Mouse (Mus musculus): ENCODE results near the gene Scn3a. TPM values are rescaled to one million over a fixed set of nuclear protein-coding genes. Genes with fewer than 3 reads are reported as not detected.
"Not testable (repeated sequence)": the region's sequence is repeated elsewhere in the genome, so short reads cannot be mapped to it uniquely, and the experiment has no call there.

The Scn3a gene
- polyA plus RNA-seq, 1 experiment from 2014 or later = 3.0 TPM

- Histone ChIP-seq H3K9me3 (peaks cover 2% of the 10 kb centered on the region; the same call in 1 of the 2 replicates), H3K4me3 (no peak overlapping the region), H3K27ac (no peak overlapping the region), H3K4me2 (replicated peaks) (no peak overlapping the region), H3K9ac (no peak overlapping the region), H3K4me1 (peaks cover 6% of the 10 kb centered on the region; the same call in 1 of the 2 replicates), H3K27me3 (no peaks in the 10 kb centered on the region), H3K36me3 (no peaks in the 10 kb centered on the region)
- 78% methylated on average over 4 of the region's 4 CpGs for WGBS
- no peak for ATAC-seq (ENCODE audit: low FRiP score, low read depth)
Measured at GRCm38 (mm10) chr2:65481007-65481672, 86.3 kb downstream of the Scn3a start.

GRCm38 (mm10) chr2:65471311-65471882, 96.0 kb downstream of the Scn3a start:
- WGBS = 35% methylated on average over 11 of the region's 11 CpGs
- H3K9ac ChIP-seq = no peak overlapping the region
- H3K9me3 ChIP-seq = no peaks in the 10 kb centered on the region
- no peaks in the 10 kb centered on the region for H3K36me3 ChIP-seq
- no peaks in the 10 kb centered on the region for H3K27me3 ChIP-seq
- peak; percentile 85 for ATAC-seq (ENCODE audit: low FRiP score, low read depth)
- H3K4me1 ChIP-seq = no peaks in the 10 kb centered on the region
- H3K4me3 ChIP-seq = no peak overlapping the region
- 0 out of 2 replicates have a peak overlapping the region, but pooled peaks have one; percentile 22 for H3K27ac ChIP-seq
- H3K4me2 ChIP-seq (replicated peaks) = peak overlapping the region; percentile 37

- Histone ChIP-seq H3K27me3 (no peaks in the 10 kb centered on the region), H3K9me3 (no peaks in the 10 kb centered on the region), H3K36me3 (no peaks in the 10 kb centered on the region), H3K27ac (no peak overlapping the region), H3K4me2 (replicated peaks) (no peak overlapping the region), H3K4me1 (no peaks in the 10 kb centered on the region), H3K4me3 (no peak overlapping the region), H3K9ac (no peak overlapping the region)
- WGBS = 88% methylated on average over 5 of the region's 5 CpGs
- ATAC-seq (ENCODE audit: low FRiP score, low read depth) = no peak
Measured at GRCm38 (mm10) chr2:65465694-65466093, 101.7 kb downstream of the Scn3a start.

GRCm38 (mm10) chr2:65453763-65454162, 113.7 kb downstream of the Scn3a start:
- H3K27ac ChIP-seq = no peak overlapping the region
- H3K4me2 ChIP-seq (replicated peaks) = no peak overlapping the region
- no peak overlapping the region for H3K4me3 ChIP-seq
- no peaks in the 10 kb centered on the region for H3K9me3 ChIP-seq
- H3K36me3 ChIP-seq = no peaks in the 10 kb centered on the region
- no peak for ATAC-seq (ENCODE audit: low FRiP score, low read depth)
- H3K27me3 ChIP-seq = no peaks in the 10 kb centered on the region
- 91% methylated on average over 6 of the region's 6 CpGs for WGBS
- H3K4me1 ChIP-seq = no peaks in the 10 kb centered on the region
- no peak overlapping the region for H3K9ac ChIP-seq

- H3K4me1 ChIP-seq; H3K36me3 ChIP-seq; H3K27ac ChIP-seq; H3K27me3 ChIP-seq; H3K4me2 ChIP-seq (replicated peaks); H3K9me3 ChIP-seq; H3K9ac ChIP-seq; H3K4me3 ChIP-seq; ATAC-seq (ENCODE audit: low FRiP score, low read depth): not testable (repeated sequence)
- WGBS = 90% methylated on average over 14 of the region's 14 CpGs
Measured at GRCm38 (mm10) chr2:65451401-65452078, 115.9 kb downstream of the Scn3a start.

GRCm38 (mm10) chr2:65450449-65451360, 116.7 kb downstream of the Scn3a start:
- H3K27me3 ChIP-seq = no peaks in the 10 kb centered on the region
- H3K9me3 ChIP-seq = no peaks in the 10 kb centered on the region
- H3K9ac ChIP-seq = no peak overlapping the region
- ATAC-seq (ENCODE audit: low FRiP score, low read depth) = no peak; the same call in 1 of the 2 replicates
- no peaks in the 10 kb centered on the region for H3K36me3 ChIP-seq
- no peak overlapping the region for H3K4me2 ChIP-seq (replicated peaks)
- no peak overlapping the region for H3K27ac ChIP-seq
- no peaks in the 10 kb centered on the region for H3K4me1 ChIP-seq
- H3K4me3 ChIP-seq = no peak overlapping the region
- 21% methylated on average over 2 of the region's 2 CpGs for WGBS

- no peak overlapping the region for H3K4me3 ChIP-seq
- no peaks in the 10 kb centered on the region for H3K27me3 ChIP-seq
- no peak overlapping the region for H3K27ac ChIP-seq
- H3K4me1 ChIP-seq = no peaks in the 10 kb centered on the region
- no peak overlapping the region for H3K9ac ChIP-seq
- no peak for ATAC-seq (ENCODE audit: low FRiP score, low read depth)
- H3K4me2 ChIP-seq (replicated peaks) = no peak overlapping the region
- no peaks in the 10 kb centered on the region for H3K36me3 ChIP-seq
- WGBS = 97% methylated on average over 5 of the region's 5 CpGs
- H3K9me3 ChIP-seq = no peaks in the 10 kb centered on the region
Measured at GRCm38 (mm10) chr2:65449126-65449828, 118.2 kb downstream of the Scn3a start.

- H3K4me1 ChIP-seq = no peaks in the 10 kb centered on the region
- no peaks in the 10 kb centered on the region for H3K9me3 ChIP-seq
- H3K4me3 ChIP-seq = no peak overlapping the region
- H3K9ac ChIP-seq = no peak overlapping the region
- no peak overlapping the region for H3K27ac ChIP-seq
- WGBS = 75% methylated on average over 4 of the region's 4 CpGs
- no peak overlapping the region for H3K4me2 ChIP-seq (replicated peaks)
- no peaks in the 10 kb centered on the region for H3K36me3 ChIP-seq
- no peak for ATAC-seq (ENCODE audit: low FRiP score, low read depth)
- H3K27me3 ChIP-seq = no peaks in the 10 kb centered on the region
Measured at GRCm38 (mm10) chr2:65443082-65443481, 124.3 kb downstream of the Scn3a start.

- no peak for ATAC-seq (ENCODE audit: low FRiP score, low read depth)
- Histone ChIP-seq H3K4me3 (no peak overlapping the region), H3K27ac (no peak overlapping the region), H3K36me3 (no peaks in the 10 kb centered on the region), H3K4me1 (no peaks in the 10 kb centered on the region), H3K9ac (no peak overlapping the region), H3K27me3 (no peaks in the 10 kb centered on the region), H3K4me2 (replicated peaks) (no peak overlapping the region), H3K9me3 (no peaks in the 10 kb centered on the region)
- 64% methylated on average over 5 of the region's 5 CpGs for WGBS
Measured at GRCm38 (mm10) chr2:65441566-65441965, 125.9 kb downstream of the Scn3a start.

- Histone ChIP-seq H3K4me1 (no peaks in the 10 kb centered on the region), H3K27me3 (no peaks in the 10 kb centered on the region), H3K9me3 (no peaks in the 10 kb centered on the region), H3K4me2 (replicated peaks) (no peak overlapping the region), H3K9ac (no peak overlapping the region), H3K36me3 (no peaks in the 10 kb centered on the region), H3K27ac (no peak overlapping the region), H3K4me3 (no peak overlapping the region)
- ATAC-seq (ENCODE audit: low FRiP score, low read depth) = no peak
- 85% methylated on average over 6 of the region's 6 CpGs for WGBS
Measured at GRCm38 (mm10) chr2:65441110-65441509, 126.3 kb downstream of the Scn3a start.

- no peaks in the 10 kb centered on the region for H3K27me3 ChIP-seq
- no peak overlapping the region for H3K27ac ChIP-seq
- WGBS = 84% methylated on average over 1 of the region's 1 CpGs
- H3K9me3 ChIP-seq = no peaks in the 10 kb centered on the region
- no peak overlapping the region for H3K4me3 ChIP-seq
- no peak overlapping the region for H3K4me2 ChIP-seq (replicated peaks)
- no peak overlapping the region for H3K9ac ChIP-seq
- no peak for ATAC-seq (ENCODE audit: low FRiP score, low read depth)
- H3K4me1 ChIP-seq = no peaks in the 10 kb centered on the region
- H3K36me3 ChIP-seq = no peaks in the 10 kb centered on the region
Measured at GRCm38 (mm10) chr2:65436917-65437316, 130.5 kb downstream of the Scn3a start.
